8 mouse cellular contexts compared by ENCODE assay signal in the genomic region with DNA sequence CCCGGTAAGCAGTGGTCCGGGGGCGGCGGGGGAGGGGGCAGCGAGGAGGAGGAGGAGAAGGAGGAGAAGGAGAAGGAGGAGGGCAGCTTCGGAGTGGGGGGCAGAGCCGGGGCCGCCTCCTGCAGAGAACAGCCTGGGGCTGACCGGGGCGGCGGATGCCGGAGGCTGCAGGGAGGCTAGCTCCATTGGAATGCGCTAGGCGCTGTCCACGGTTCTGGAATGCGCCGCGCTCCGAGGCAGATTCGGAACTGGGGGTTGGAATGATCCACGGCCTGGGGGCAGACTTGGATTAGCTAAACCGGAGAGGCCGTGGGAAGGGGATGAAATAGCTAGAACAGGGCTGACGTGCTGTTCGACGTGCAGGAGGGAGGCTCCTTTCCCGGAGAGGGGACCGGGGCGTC. TPM values are rescaled to one million over a fixed set of nuclear protein-coding genes. Genes with fewer than 3 reads are reported as not detected.
DNase-seq lines count a peak whose midpoint lies in the region; ATAC-seq lines count a peak whose summit lies in the region.

No protein-coding gene starts in this region.

- no peaks in the 10 kb centered on the region for H3K36me3 ChIP-seq in heart, embryonic 12.5 days
- H3K36me3 ChIP-seq in kidney, embryonic 14.5 days (ENCODE audit: control insufficient read depth, insufficient read depth, low read length) = no peaks in the 10 kb centered on the region
- H3K36me3 ChIP-seq in liver, embryonic 13.5 days = no peaks in the 10 kb centered on the region
- H3K36me3 ChIP-seq in neural tube, embryonic 11.5 days (ENCODE audit: control insufficient read depth, insufficient read depth, low read length) = no peaks in the 10 kb centered on the region

- peak overlapping the region; percentile 64 for H3K4me2 ChIP-seq in heart, embryonic 12.5 days
- peak overlapping the region; percentile 56 for H3K4me2 ChIP-seq in kidney, embryonic 14.5 days (replicated peaks; ENCODE audit: low read depth, low read length)
- peak overlapping the region; percentile 41 for H3K4me2 ChIP-seq in liver, embryonic 13.5 days
- peak overlapping the region; percentile 56 for H3K4me2 ChIP-seq in neural tube, embryonic 11.5 days (ENCODE audit: low read depth)

- ATAC-seq in heart, embryonic 12.5 days (ENCODE audit: insufficient number of reproducible peaks, low FRiP score) = peak; percentile 49
- ATAC-seq in kidney, embryonic 14.5 days (ENCODE audit: low FRiP score, low TSS enrichment) = peak; percentile 86
- ATAC-seq in liver, embryonic 13.5 days (ENCODE audit: low read depth) = no peak
- ATAC-seq in neural tube, embryonic 11.5 days (ENCODE audit: insufficient read depth, low FRiP score, low TSS enrichment) = no peak

- WGBS in heart, embryonic 12.5 days = 1% methylated on average over 28 of the region's 29 CpGs
- under 1% methylated on average over 27 of the region's 29 CpGs for WGBS in kidney, embryonic 14.5 days
- WGBS in liver, embryonic 13.5 days (ENCODE audit: insufficient replicate concordance) = 2% methylated on average over 28 of the region's 29 CpGs
- under 1% methylated on average over 24 of the region's 29 CpGs for WGBS in neural tube, embryonic 11.5 days

- H3K27me3 ChIP-seq in heart, embryonic 12.5 days (replicated peaks) = peaks cover 99% of the 10 kb centered on the region
- H3K27me3 ChIP-seq in kidney, embryonic 14.5 days (ENCODE audit: control insufficient read depth, insufficient read depth, low read length) = peaks cover 65% of the 10 kb centered on the region
- H3K27me3 ChIP-seq in liver, embryonic 13.5 days = peaks cover 92% of the 10 kb centered on the region
- peaks cover 65% of the 10 kb centered on the region for H3K27me3 ChIP-seq in neural tube, embryonic 11.5 days (ENCODE audit: control insufficient read depth, insufficient read depth, low read length)

- no peak overlapping the region for H3K27ac ChIP-seq in heart, embryonic 12.5 days (ENCODE audit: poor library complexity, severe bottlenecking)
- H3K27ac ChIP-seq in kidney, embryonic 14.5 days (ENCODE audit: low read depth, low read length) = no peak overlapping the region
- no peak overlapping the region for H3K27ac ChIP-seq in liver, embryonic 13.5 days
- 0 out of 2 replicates have a peak overlapping the region, but pooled peaks have one; percentile 7 for H3K27ac ChIP-seq in neural tube, embryonic 11.5 days (ENCODE audit: low read depth, low read length)

- peak overlapping the region; percentile 37 for H3K4me3 ChIP-seq in heart, embryonic 12.5 days
- peak overlapping the region; percentile 35 for H3K4me3 ChIP-seq in kidney, embryonic 14.5 days (ENCODE audit: low read length)
- H3K4me3 ChIP-seq in liver, embryonic 13.5 days (replicated peaks) = peak overlapping the region; percentile 27
- peak overlapping the region; percentile 35 for H3K4me3 ChIP-seq in neural tube, embryonic 11.5 days (ENCODE audit: low read depth, low read length)

- no peak overlapping the region for H3K9ac ChIP-seq in heart, embryonic 12.5 days
- H3K9ac ChIP-seq in kidney, embryonic 14.5 days (ENCODE audit: low read depth, low read length) = no peak overlapping the region
- no peak overlapping the region for H3K9ac ChIP-seq in liver, embryonic 13.5 days
- peak overlapping the region; percentile 42 for H3K9ac ChIP-seq in neural tube, embryonic 11.5 days (ENCODE audit: low read length)

- peak; percentile 36 to 80 for DNase-seq in heart, adult 18-20 months
- DNase-seq in heart, adult 11 months = no peak
- peak; percentile 71 for DNase-seq in embryo, embryonic 11.5 days (ENCODE audit: low read depth, low spot score)
- no peak for DNase-seq in liver, embryonic 13.5 days
- DNase-seq in neural tube, embryonic 11.5 days (ENCODE audit: low spot score) = peak; percentile 85
- DNase-seq in urinary bladder, postnatal 4 days (ENCODE audit: low spot score in 2 of 2) = peak; percentile 68 to 81

- H3K9me3 ChIP-seq in heart, embryonic 12.5 days (replicated peaks) = no peaks in the 10 kb centered on the region
- no peaks in the 10 kb centered on the region for H3K9me3 ChIP-seq in kidney, embryonic 14.5 days (ENCODE audit: control insufficient read depth, low read length)
- H3K9me3 ChIP-seq in liver, embryonic 13.5 days (replicated peaks) = no peaks in the 10 kb centered on the region
- no peaks in the 10 kb centered on the region for H3K9me3 ChIP-seq in neural tube, embryonic 11.5 days (ENCODE audit: control insufficient read depth, low read length)

- H3K4me1 ChIP-seq in heart, embryonic 12.5 days (replicated peaks) = peaks cover 17% of the 10 kb centered on the region
- peaks cover 13% of the 10 kb centered on the region for H3K4me1 ChIP-seq in kidney, embryonic 14.5 days (ENCODE audit: control insufficient read depth, insufficient read depth, low read length)
- H3K4me1 ChIP-seq in liver, embryonic 13.5 days (replicated peaks) = no peaks in the 10 kb centered on the region
- H3K4me1 ChIP-seq in neural tube, embryonic 11.5 days (ENCODE audit: control insufficient read depth, insufficient read depth, low read length) = peaks cover 12% of the 10 kb centered on the region; the same call in 1 of the 2 replicates

RNA-seq across cellular contexts. Expression of a gene that starts 7.8 kb away (rescaled TPM):
- 1 to 10 TPM; 2.0 to 2.3 TPM for total RNA-seq in heart, adult 18-20 months (2021)
- 0.82 and 1.3 TPM in 2 replicates for polyA plus RNA-seq in heart, embryonic 12.5 days (2016; fragmentation: Nextera tagmentation; extraction: Ambion mirVana)
- 1.5 and 1.6 TPM in 2 replicates for polyA plus RNA-seq in kidney, embryonic 14.5 days (2014; fragmentation: Nextera tagmentation; extraction: Ambion mirVana)
- 0.17 and 0.18 TPM in 2 replicates for polyA plus RNA-seq in liver, embryonic 13.5 days (2015; fragmentation: Nextera tagmentation; extraction: Ambion mirVana)
- polyA plus RNA-seq in neural tube, embryonic 11.5 days (2014; fragmentation: Nextera tagmentation; extraction: Ambion mirVana) = 6.0 and 6.5 TPM in 2 replicates

RNA-seq across cellular contexts. Expression of a gene that starts 27.9 kb away (rescaled TPM):
- 1 to 10 TPM; 1.3 to 1.6 TPM for total RNA-seq in heart, adult 18-20 months (2021)
- polyA plus RNA-seq in heart, embryonic 12.5 days (2016; fragmentation: Nextera tagmentation; extraction: Ambion mirVana) = 0.42 TPM in 2 replicates
- 0.76 and 1.4 TPM in 2 replicates for polyA plus RNA-seq in kidney, embryonic 14.5 days (2014; fragmentation: Nextera tagmentation; extraction: Ambion mirVana)
- 1.1 and 1.2 TPM in 2 replicates for polyA plus RNA-seq in liver, embryonic 13.5 days (2015; fragmentation: Nextera tagmentation; extraction: Ambion mirVana)
- polyA plus RNA-seq in neural tube, embryonic 11.5 days (2014; fragmentation: Nextera tagmentation; extraction: Ambion mirVana) = 1.2 and 2.1 TPM in 2 replicates

RNA-seq across cellular contexts. Expression of a gene that starts 56.9 kb away (rescaled TPM):
- 1 to 10 TPM; 6.8 to 7.7 TPM for total RNA-seq in heart, adult 18-20 months (2021)
- polyA plus RNA-seq in heart, embryonic 12.5 days (2016; fragmentation: Nextera tagmentation; extraction: Ambion mirVana) = 11.4 and 12.2 TPM in 2 replicates
- 10.7 and 13.8 TPM in 2 replicates for polyA plus RNA-seq in kidney, embryonic 14.5 days (2014; fragmentation: Nextera tagmentation; extraction: Ambion mirVana)
- polyA plus RNA-seq in liver, embryonic 13.5 days (2015; fragmentation: Nextera tagmentation; extraction: Ambion mirVana) = 5.4 and 6.1 TPM in 2 replicates
- 13.9 and 15.4 TPM in 2 replicates for polyA plus RNA-seq in neural tube, embryonic 11.5 days (2014; fragmentation: Nextera tagmentation; extraction: Ambion mirVana)

Comparison
In these comparisons a context has a peak if more than half of its experiments do, and no peak if none do; other contexts are left out.
1. DNase-seq: peak in heart, adult 18-20 months (2 of 2), embryo, embryonic 11.5 days (single experiment), neural tube, embryonic 11.5 days (single experiment) and urinary bladder, postnatal 4 days (2 of 2); none in heart, adult 11 months (single experiment) and liver, embryonic 13.5 days (single experiment).
2. ATAC-seq: peak in heart, embryonic 12.5 days (single experiment) and kidney, embryonic 14.5 days (single experiment); none in liver, embryonic 13.5 days (single experiment) and neural tube, embryonic 11.5 days (single experiment).
3. Peak in every context shown above with its lines, with median percentiles within 50 percentile points of each other: H3K4me2 ChIP-seq and H3K4me3 ChIP-seq.